Mouse (Mus musculus): ENCODE data around the gene Tlcd2. TPM values are rescaled to one million over a fixed set of nuclear protein-coding genes. Genes with fewer than 3 reads are reported as not detected.

Tlcd2 gene
- total RNA-seq, 2 experiments from 2014 or later, result 3.4 to 3.6 TPM

- intact Hi-C loops (cut with DNase I), result no loop called here
These were observed 1.4 kb downstream of the Tlcd2 start for GRCm38 (mm10) chr11:75462865-75463336.

GRCm38 (mm10) chr11:75463624-75464023, 2.1 kb downstream of the Tlcd2 start:
- no peak for DNase-seq
- intact Hi-C loops (cut with DNase I), result no loop called here

More at GRCm38 (mm10) chr11:75462865-75463336, 1.4 kb downstream of the Tlcd2 start:
- peak; percentile 86 to 96 for DNase-seq

- intact Hi-C loops (cut with DNase I), result no loop called here
- no peak for DNase-seq
These were observed 2.9 kb downstream of the Tlcd2 start for GRCm38 (mm10) chr11:75464417-75464816.

- no peak for DNase-seq
- intact Hi-C loops (cut with DNase I), result loop anchor here (5.0 kb wide), 1 partner anchor 37 kb away; no protein-coding TSS in a partner anchor
These were observed 3.5 kb downstream of the Tlcd2 start for GRCm38 (mm10) chr11:75465051-75465450.

GRCm38 (mm10) chr11:75466731-75467505, 5.4 kb downstream of the Tlcd2 start:
- intact Hi-C loops (cut with DNase I), result loop anchor here (5.0 kb wide), 1 partner anchor 35 kb away; no protein-coding TSS in a partner anchor
- DNase-seq, result no peak

GRCm38 (mm10) chr11:75467512-75468215, 6.1 kb downstream of the Tlcd2 start:
- intact Hi-C loops (cut with DNase I), result loop anchor here (5.0 kb wide), 1 partner anchor 35 kb away; no protein-coding TSS in a partner anchor

GRCm38 (mm10) chr11:75468410-75468809, 6.9 kb downstream of the Tlcd2 start:
- no peak for DNase-seq
- intact Hi-C loops (cut with DNase I), result loop anchor here (5.0 kb wide), 1 partner anchor 34 kb away; no protein-coding TSS in a partner anchor

More at GRCm38 (mm10) chr11:75467512-75468215, 6.1 kb downstream of the Tlcd2 start:
- peak; percentile 64 to 68 for DNase-seq

- DNase-seq, result no peak
- intact Hi-C loops (cut with DNase I), result loop anchor here (5.0 kb wide), 1 partner anchor 33 kb away; no protein-coding TSS in a partner anchor
These were observed 7.7 kb downstream of the Tlcd2 start for GRCm38 (mm10) chr11:75469261-75469660.

- no peak for DNase-seq
- intact Hi-C loops (cut with DNase I), result no loop called here
These were observed 9.2 kb downstream of the Tlcd2 start for GRCm38 (mm10) chr11:75470675-75471074.

GRCm38 (mm10) chr11:75472469-75473081, 11.1 kb downstream of the Tlcd2 start:
- DNase-seq, result no peak
- intact Hi-C loops (cut with DNase I), result no loop called here

GRCm38 (mm10) chr11:75473376-75473775, 11.9 kb downstream of the Tlcd2 start:
- no peak for DNase-seq
- intact Hi-C loops (cut with DNase I), result no loop called here

GRCm38 (mm10) chr11:75486192-75486591, 24.7 kb downstream of the Tlcd2 start:
- intact Hi-C loops (cut with DNase I), result no loop called here
- DNase-seq, result no peak

- intact Hi-C loops (cut with DNase I), result no loop called here
- DNase-seq, result peak; percentile 93 to 96
These were observed 25.2 kb downstream of the Tlcd2 start, which contains the start of gene Prpf8 for GRCm38 (mm10) chr11:75486601-75487285. Gene Prpf8 (plus strand): TSS chr11:75486816.

GRCm38 (mm10) chr11:75487496-75487895, 26.0 kb downstream of the Tlcd2 start:
- no peak for DNase-seq
- intact Hi-C loops (cut with DNase I), result no loop called here

- intact Hi-C loops (cut with DNase I), result no loop called here
- no peak for DNase-seq
These were observed 33.0 kb downstream of the Tlcd2 start for GRCm38 (mm10) chr11:75494296-75495049.

GRCm38 (mm10) chr11:75498126-75498525, 36.6 kb downstream of the Tlcd2 start:
- intact Hi-C loops (cut with DNase I), result no loop called here
- DNase-seq, result no peak

- intact Hi-C loops (cut with DNase I), result loop anchor here (5.0 kb wide), 1 partner anchor 106 kb away; no protein-coding TSS in a partner anchor
- no peak for DNase-seq
These were observed 46.6 kb downstream of the Tlcd2 start for GRCm38 (mm10) chr11:75508162-75508561.

GRCm38 (mm10) chr11:75508904-75509303, 47.4 kb downstream of the Tlcd2 start:
- peak in 1 of 2 experiments; percentile 18 for DNase-seq
- intact Hi-C loops (cut with DNase I), result loop anchor here (5.0 kb wide), 1 partner anchor 107 kb away; no protein-coding TSS in a partner anchor
